14 mouse cellular contexts compared by ENCODE assay signal in genomic region chr2:147372947-147373666, GRCm38 (mm10). TPM values are rescaled to one million over a fixed set of nuclear protein-coding genes. Genes with fewer than 3 reads are reported as not detected.
DNase-seq lines count a peak whose midpoint lies in the region; ATAC-seq and TF ChIP-seq lines count a peak whose summit lies in the region.
"Had no signal": no experiment of that assay in that cellular context is flagged by ENCODE, and none has a peak within 500 bp of the region (broad histone marks: within the 10 kb centered on the region; RNA-seq: fewer than 3 reads in every experiment).

No protein-coding gene starts in this region.

- H3K4me1 ChIP-seq in heart, embryonic 11.5 days (ENCODE audit: control insufficient read depth, insufficient read depth, low read length), result no peaks in the 10 kb centered on the region; the same call in 1 of the 2 replicates
- H3K4me1 ChIP-seq in heart, adult 2 months (ENCODE audit: control insufficient read depth, insufficient read depth, low read length), result no peaks in the 10 kb centered on the region
- H3K4me1 ChIP-seq in midbrain, embryonic 10.5 days, result peaks cover 11% of the 10 kb centered on the region
- no peaks in the 10 kb centered on the region for H3K4me1 ChIP-seq in midbrain, embryonic 16.5 days (ENCODE audit: control insufficient read depth, insufficient read depth, low read length)
- peaks cover 17% of the 10 kb centered on the region for H3K4me1 ChIP-seq in limb, embryonic 10.5 days
- no peaks in the 10 kb centered on the region for H3K4me1 ChIP-seq in neural tube, embryonic 14.5 days (ENCODE audit: control insufficient read depth, insufficient read depth, low read length)

- H3K27me3 ChIP-seq in heart, embryonic 11.5 days (ENCODE audit: control insufficient read depth, insufficient read depth, low read length), result peaks cover 82% of the 10 kb centered on the region
- H3K27me3 ChIP-seq in heart, adult 2 months (ENCODE audit: control insufficient read depth, insufficient read depth, low read length), result peaks cover 13% of the 10 kb centered on the region
- peaks cover 96% of the 10 kb centered on the region for H3K27me3 ChIP-seq in midbrain, embryonic 10.5 days (ENCODE audit: low read depth, poor library complexity, severe bottlenecking)
- H3K27me3 ChIP-seq in midbrain, embryonic 16.5 days (ENCODE audit: control insufficient read depth, insufficient read depth, low read depth, low read length), result peaks cover 78% of the 10 kb centered on the region
- H3K27me3 ChIP-seq in limb, embryonic 10.5 days (ENCODE audit: low read depth, poor library complexity, severe bottlenecking), result peaks cover 95% of the 10 kb centered on the region
- peaks cover 83% of the 10 kb centered on the region for H3K27me3 ChIP-seq in neural tube, embryonic 14.5 days (ENCODE audit: control insufficient read depth, insufficient read depth, low read length)

- TF ChIP-seq POLR2A in heart, adult 2 months (IDR thresholded peaks at IDR 0.05; ENCODE audit: insufficient read depth, low read depth, low read length), result no peak

- 1% methylated on average over 28 of the region's 28 CpGs for WGBS in heart, embryonic 11.5 days (ENCODE audit: insufficient replicate concordance)
- 2% methylated on average over 28 of the region's 28 CpGs for WGBS in heart, adult 2 months
- under 1% methylated on average over 28 of the region's 28 CpGs for WGBS in midbrain, embryonic 10.5 days
- 1% methylated on average over 28 of the region's 28 CpGs for WGBS in midbrain, embryonic 16.5 days
- WGBS in limb, embryonic 10.5 days, result 1% methylated on average over 28 of the region's 28 CpGs
- 2% methylated on average over 28 of the region's 28 CpGs for WGBS in neural tube, embryonic 14.5 days

- ATAC-seq in heart, embryonic 11.5 days (replicated peaks; ENCODE audit: insufficient number of reproducible peaks, low FRiP score, low TSS enrichment), result no peak
- ATAC-seq in midbrain, embryonic 16.5 days, result no peak; the same call in 1 of the 2 replicates
- ATAC-seq in neural tube, embryonic 14.5 days (ENCODE audit: low read depth), result 0 out of 2 replicates have a peak, but pooled peaks have one; percentile 34
- ATAC-seq: intestine, embryonic 16.5 days; Patski had no signal

- no peak for TF ChIP-seq EP300 in heart, adult 2 months (IDR thresholded peaks at IDR 0.05; ENCODE audit: insufficient read depth, low read depth, low read length)

- H3K9ac ChIP-seq in heart, embryonic 11.5 days (ENCODE audit: low read depth, low read length), result no peak overlapping the region
- no peak overlapping the region for H3K9ac ChIP-seq in heart, adult 2 months (ENCODE audit: low read depth, low read length)
- H3K9ac ChIP-seq in midbrain, embryonic 16.5 days (ENCODE audit: low read depth, low read length), result no peak overlapping the region
- H3K9ac ChIP-seq in neural tube, embryonic 14.5 days (replicated peaks; ENCODE audit: low read depth, low read length), result no peak overlapping the region

- no peak overlapping the region for H3K4me3 ChIP-seq in heart, embryonic 11.5 days (ENCODE audit: low read depth, low read length)
- no peak overlapping the region for H3K4me3 ChIP-seq in heart, adult 2 months
- H3K4me3 ChIP-seq in midbrain, embryonic 10.5 days, result peak overlapping the region; percentile 7
- no peak overlapping the region for H3K4me3 ChIP-seq in midbrain, embryonic 16.5 days (ENCODE audit: low read depth, low read length)
- H3K4me3 ChIP-seq in limb, embryonic 10.5 days, result peak overlapping the region; percentile 24
- no peak overlapping the region for H3K4me3 ChIP-seq in neural tube, embryonic 14.5 days (ENCODE audit: low read depth, low read length)

- no peaks in the 10 kb centered on the region for H3K9me3 ChIP-seq in heart, embryonic 11.5 days (replicated peaks; ENCODE audit: control insufficient read depth, low read length)
- no peaks in the 10 kb centered on the region for H3K9me3 ChIP-seq in midbrain, embryonic 10.5 days (replicated peaks)
- H3K9me3 ChIP-seq in midbrain, embryonic 16.5 days (replicated peaks; ENCODE audit: control insufficient read depth, low read length, poor library complexity, severe bottlenecking), result no peaks in the 10 kb centered on the region
- H3K9me3 ChIP-seq in limb, embryonic 10.5 days (replicated peaks), result no peaks in the 10 kb centered on the region
- no peaks in the 10 kb centered on the region; the same call in 1 of the 2 replicates for H3K9me3 ChIP-seq in neural tube, embryonic 14.5 days (ENCODE audit: control insufficient read depth, low read length)

- no peak overlapping the region for H3K27ac ChIP-seq in heart, embryonic 11.5 days (ENCODE audit: low read depth, low read length)
- H3K27ac ChIP-seq in heart, adult 2 months, result no peak overlapping the region
- H3K27ac ChIP-seq in midbrain, embryonic 10.5 days (replicated peaks), result no peak overlapping the region
- H3K27ac ChIP-seq in midbrain, embryonic 16.5 days (ENCODE audit: low read length), result no peak overlapping the region
- H3K27ac ChIP-seq in limb, embryonic 10.5 days, result no peak overlapping the region
- H3K27ac ChIP-seq in neural tube, embryonic 14.5 days (ENCODE audit: low read depth, low read length), result no peak overlapping the region

- peak overlapping the region; percentile 12; the same call in 1 of the 2 replicates for H3K4me2 ChIP-seq in heart, embryonic 11.5 days
- H3K4me2 ChIP-seq in midbrain, embryonic 16.5 days (ENCODE audit: low read length), result no peak overlapping the region
- H3K4me2 ChIP-seq in neural tube, embryonic 14.5 days (ENCODE audit: low read depth, low read length), result no peak overlapping the region
- H3K4me2 ChIP-seq: liver, embryonic 11.5 days had no signal

- intact Hi-C loops in heart, adult 2 months (cut with DNase I), result loop anchor here (10.0 kb wide), 1 partner anchor 672 kb away; the partner anchor contains the start of gene Foxa2

- DNase-seq in heart, adult 2 months, result no peak
- DNase-seq in midbrain, embryonic 10.5 days (ENCODE audit: low spot score), result no peak
- DNase-seq in limb, embryonic 10.5 days (ENCODE audit: low spot score), result peak; percentile 68
- DNase-seq in gastrocnemius, postnatal 25 days, result no peak
- no peak for DNase-seq in right cerebral cortex, postnatal 10 days (ENCODE audit: low spot score in 2 of 2)
- DNase-seq: adrenal gland, postnatal 36 days; cerebellum, adult 2 months; layer of hippocampus, adult 9-11 months had no signal

- H3K36me3 ChIP-seq in heart, embryonic 11.5 days (ENCODE audit: control insufficient read depth, insufficient read depth, low read length), result no peaks in the 10 kb centered on the region
- no peaks in the 10 kb centered on the region for H3K36me3 ChIP-seq in heart, adult 2 months (ENCODE audit: control insufficient read depth, insufficient read depth, low read length)
- H3K36me3 ChIP-seq in midbrain, embryonic 10.5 days, result no peaks in the 10 kb centered on the region
- H3K36me3 ChIP-seq in midbrain, embryonic 16.5 days (ENCODE audit: control insufficient read depth, insufficient read depth, low read length), result no peaks in the 10 kb centered on the region
- H3K36me3 ChIP-seq in limb, embryonic 10.5 days, result no peaks in the 10 kb centered on the region
- no peaks in the 10 kb centered on the region for H3K36me3 ChIP-seq in neural tube, embryonic 14.5 days (ENCODE audit: control insufficient read depth, insufficient read depth, low read length)

- no peak for TF ChIP-seq CTCF in heart, adult 2 months (IDR thresholded peaks at IDR 0.05)

- no peaks in the 10 kb centered on the region for H3K79me2 ChIP-seq in heart, adult 2 months (replicated peaks; ENCODE audit: control insufficient read depth, insufficient read depth, low read length)

RNA-seq across cellular contexts. Expression of gene Pax1, which starts 11.4 kb away (rescaled TPM):
- 0.37 and 0.55 TPM in 2 replicates for polyA plus RNA-seq in heart, embryonic 11.5 days (2014; fragmentation: Nextera tagmentation; extraction: Ambion mirVana)
- not detected for total RNA-seq in heart, adult 2 months (2021)
- 0.08 and 0.12 TPM in 2 replicates for polyA plus RNA-seq in heart, adult 2 months (2012; rRNA removed)
- 0.05 and 0.15 TPM in 2 replicates for polyA plus RNA-seq in midbrain, embryonic 10.5 days (2016; fragmentation: Nextera tagmentation; extraction: Ambion mirVana)
- not detected in 2 replicates for polyA plus RNA-seq in midbrain, embryonic 16.5 days (2015; fragmentation: Nextera tagmentation; extraction: Ambion mirVana)
- 2.5 and 10.8 TPM in 2 replicates for polyA plus RNA-seq in limb, embryonic 10.5 days (2016; fragmentation: Nextera tagmentation; extraction: Ambion mirVana)
- 0.09 and 0.22 TPM in 2 replicates for polyA plus RNA-seq in neural tube, embryonic 14.5 days (2014; fragmentation: Nextera tagmentation; extraction: Ambion mirVana)
- not detected for total RNA-seq in gastrocnemius, postnatal 25 days (2021)
- total RNA-seq: adrenal gland, postnatal 36 days had no signal
- polyA plus RNA-seq: intestine, embryonic 16.5 days; Patski had no signal

Comparison
In these comparisons a context has a peak if more than half of its experiments do, and no peak if none do; other contexts are left out.
1. H3K4me3 ChIP-seq: peak in midbrain, embryonic 10.5 days (single experiment) and limb, embryonic 10.5 days (single experiment); none in heart, embryonic 11.5 days (single experiment), heart, adult 2 months (single experiment), midbrain, embryonic 16.5 days (single experiment) and neural tube, embryonic 14.5 days (single experiment).